Mouse (Mus musculus) MEL (cell line): Measurements from ENCODE around the gene Tmem59l. TPM values are rescaled to one million over a fixed set of nuclear protein-coding genes. Genes with fewer than 3 reads are reported as not detected.

ENCODE experiments used
- DNase-seq: peaks from one replicate; pipeline ENCODE4 v3.0.0; 2011; ENCODE audit warnings: low read depth, low spot score
- H3K27ac ChIP-seq: 2 replicates; pipeline ENCODE4 v1.5.1; 2012; ENCODE audit warnings: low read depth, mild to moderate bottlenecking, control low read depth, low read length, moderate library complexity; ENCODE audit not compliant: control insufficient read depth
- H3K27me3 ChIP-seq, 2 experiments: fragments of 150-350 bp in 1 of 2; sonication (generic) in 1 of 2; 2 replicates each; pipeline ENCODE4 v1.6.1; 2012; ENCODE audit warnings: low read length in 2 of 2, mild to moderate bottlenecking in 2 of 2, improper control_type of control experiment in 1 of 2, moderate library complexity in 1 of 2; ENCODE audit not compliant: insufficient read depth in 2 of 2, control insufficient read depth in 1 of 2
- H3K36me3 ChIP-seq, 2 experiments: 2 replicates each; pipeline ENCODE4 v1.6.1; 2012 to 2014; ENCODE audit warnings: low read length in 2 of 2, improper control_type of control experiment in 1 of 2, inconsistent platforms in 1 of 2, mild to moderate bottlenecking in 1 of 2; ENCODE audit not compliant: insufficient read depth in 2 of 2, control insufficient read depth in 1 of 2
- H3K4me1 ChIP-seq, 2 experiments: fragments of 150-350 bp in 1 of 2; sonication (generic) in 1 of 2; 2 replicates each; pipeline ENCODE4 v1.6.1; 2012; ENCODE audit warnings: low read length in 2 of 2, improper control_type of control experiment in 1 of 2, mild to moderate bottlenecking in 1 of 2; ENCODE audit not compliant: insufficient read depth in 2 of 2, control insufficient read depth in 1 of 2
- H3K4me3 ChIP-seq, 2 experiments: fragments of 150-350 bp in 1 of 2; sonication (generic) in 1 of 2; 2 replicates each; pipeline ENCODE4 v1.5.1; 2012; ENCODE audit warnings: low read depth in 2 of 2, low read length in 2 of 2, mild to moderate bottlenecking in 2 of 2, moderate library complexity in 2 of 2, control low read depth in 1 of 2, improper control_type of control experiment in 1 of 2; ENCODE audit not compliant: control insufficient read depth in 1 of 2, insufficient read depth in 1 of 2
- H3K79me2 ChIP-seq: 2 replicates; pipeline ENCODE4 v1.6.1; 2012; ENCODE audit warnings: mild to moderate bottlenecking, low read length, moderate library complexity; ENCODE audit not compliant: control insufficient read depth, poor library complexity, insufficient read depth
- H3K9ac ChIP-seq: 2 replicates; pipeline ENCODE4 v1.6.1; 2012; ENCODE audit warnings: low read depth, mild to moderate bottlenecking, control low read depth, low read length, moderate library complexity; ENCODE audit not compliant: control insufficient read depth, poor library complexity, severe bottlenecking
- H3K9me3 ChIP-seq: fragments of 150-350 bp; sonication (generic); replicated peaks from 2 replicates; pipeline ENCODE4 v1.6.1; 2012; ENCODE audit warnings: mild to moderate bottlenecking, low read length, improper control_type of control experiment, moderate library complexity; ENCODE audit not compliant: insufficient read depth
- BHLHE40 ChIP-seq: IDR thresholded peaks from 2 replicates; pipeline ENCODE4 v1.6.1; 2012; ENCODE audit warnings: low read depth, mild to moderate bottlenecking, inconsistent platforms, low read length, improper control_type of control experiment, borderline replicate concordance
- CHD1 ChIP-seq: IDR thresholded peaks from 2 replicates; pipeline ENCODE4 v1.6.1; 2012; ENCODE audit warnings: low read depth, mild to moderate bottlenecking, inconsistent platforms, low read length, improper control_type of control experiment
- CTCF ChIP-seq, 3 experiments: IDR thresholded peaks in 2 of 3; conservative IDR thresholded peaks in 1 of 3; 2 replicates each; pipeline ENCODE4 v1.5.1; 2011 to 2012; ENCODE audit warnings: low read length in 3 of 3, low read depth in 2 of 3, mild to moderate bottlenecking in 2 of 3, improper control_type of control experiment in 1 of 3, inconsistent platforms in 1 of 3, mixed read lengths in 1 of 3, moderate library complexity in 1 of 3; ENCODE audit not compliant: control insufficient read depth in 1 of 3, insufficient read depth in 1 of 3, poor library complexity in 1 of 3, severe bottlenecking in 1 of 3
- EP300 ChIP-seq, 2 experiments: IDR thresholded peaks; 2 replicates each; pipeline ENCODE4 v1.6.1; 2011; ENCODE audit warnings: improper control_type of control experiment in 2 of 2, low read length in 2 of 2, low read depth in 1 of 2, mild to moderate bottlenecking in 1 of 2
- ETS1 ChIP-seq: IDR thresholded peaks from 2 replicates; pipeline ENCODE4 v1.6.1; 2012; ENCODE audit warnings: low read depth, mild to moderate bottlenecking, inconsistent platforms, low read length, improper control_type of control experiment, moderate library complexity
- GABPA ChIP-seq: IDR thresholded peaks from 2 replicates; pipeline ENCODE4 v1.6.1; 2012; ENCODE audit warnings: low read depth, mild to moderate bottlenecking, inconsistent platforms, low read length, improper control_type of control experiment, moderate library complexity
- HCFC1 ChIP-seq: IDR thresholded peaks from 2 replicates; pipeline ENCODE4 v1.6.1; 2012; ENCODE audit warnings: low read depth, mild to moderate bottlenecking, inconsistent platforms, low read length, improper control_type of control experiment, moderate library complexity
- KAT2A ChIP-seq: conservative IDR thresholded peaks from 2 replicates; pipeline ENCODE4 v1.6.1; 2012; ENCODE audit warnings: low read depth, low read length, improper control_type of control experiment, inconsistent platforms
- MAFK ChIP-seq: IDR thresholded peaks from 2 replicates; pipeline ENCODE4 v1.6.1; 2011; ENCODE audit warnings: low read depth, mild to moderate bottlenecking, low read length, improper control_type of control experiment, borderline replicate concordance
- MAX ChIP-seq: IDR thresholded peaks from 2 replicates; pipeline ENCODE4 v1.6.1; 2011; ENCODE audit warnings: low read length, improper control_type of control experiment
- MEF2A ChIP-seq: IDR thresholded peaks from 2 replicates; pipeline ENCODE4 v1.6.1; 2014; ENCODE audit warnings: low read depth, mild to moderate bottlenecking, inconsistent platforms, low read length, improper control_type of control experiment; ENCODE audit not compliant: poor library complexity, insufficient replicate concordance, severe bottlenecking; ENCODE audit errors: extremely low read depth
- MYB ChIP-seq: IDR thresholded peaks from 2 replicates; pipeline ENCODE4 v1.6.1; 2011; ENCODE audit warnings: mild to moderate bottlenecking, low read depth, low read length, improper control_type of control experiment
- MYC ChIP-seq: IDR thresholded peaks from 2 replicates; pipeline ENCODE4 v1.6.1; 2011; ENCODE audit warnings: low read depth, mild to moderate bottlenecking, low read length, improper control_type of control experiment, moderate library complexity
- NRF1 ChIP-seq: IDR thresholded peaks from 2 replicates; pipeline ENCODE4 v1.6.1; 2014; ENCODE audit warnings: low read depth, mild to moderate bottlenecking, inconsistent platforms, low read length, improper control_type of control experiment, moderate library complexity; ENCODE audit not compliant: poor library complexity, insufficient read depth, severe bottlenecking
- POLR2AphosphoS2 ChIP-seq: IDR thresholded peaks from 2 replicates; pipeline ENCODE4 v1.6.1; 2011; ENCODE audit warnings: low read length, improper control_type of control experiment
- POLR2AphosphoS5 ChIP-seq: IDR thresholded peaks from 2 replicates; pipeline ENCODE4 v1.6.1; 2012; ENCODE audit warnings: low read depth, borderline replicate concordance, mild to moderate bottlenecking, inconsistent platforms, low read length, moderate library complexity, mixed read lengths
- RCOR1 ChIP-seq: IDR thresholded peaks from 2 replicates; pipeline ENCODE4 v1.6.1; 2012; ENCODE audit warnings: low read depth, mild to moderate bottlenecking, inconsistent platforms, low read length, improper control_type of control experiment
- SMC3 ChIP-seq: IDR thresholded peaks from 2 replicates; pipeline ENCODE4 v1.6.1; 2011; ENCODE audit warnings: low read depth, low read length, improper control_type of control experiment
- TAL1 ChIP-seq: IDR thresholded peaks from 2 replicates; pipeline ENCODE4 v1.6.1; 2012; ENCODE audit warnings: mild to moderate bottlenecking, inconsistent platforms, low read length, moderate library complexity, mixed read lengths
- USF1 ChIP-seq: IDR thresholded peaks from 2 replicates; pipeline ENCODE4 v1.6.1; 2014; ENCODE audit warnings: low read depth, mild to moderate bottlenecking, inconsistent platforms, low read length, improper control_type of control experiment, moderate library complexity
- ZC3H11A ChIP-seq: IDR thresholded peaks from 2 replicates; pipeline ENCODE4 v1.6.1; 2012; ENCODE audit warnings: low read depth, mild to moderate bottlenecking, inconsistent platforms, low read length, improper control_type of control experiment
- polyA plus RNA-seq, 2 experiments: library from polyadenylated mRNA; stranded (reverse) in 1 of 2; unstranded in 1 of 2; fragments of >175 nt in 1 of 2; fragments of >200 nt in 1 of 2; gene quantifications; 2 replicates each; pipeline versions ENCODE4 v1.2.1 to v1.2.4; 2012; ENCODE audit warnings: low replicate concordance in 2 of 2, low read depth in 1 of 2; ENCODE audit not compliant: insufficient read length in 2 of 2, insufficient read depth in 1 of 2, missing spikeins in 1 of 2
- total RNA-seq: library from RNA; depleted of rRNA; stranded (reverse); fragments of 300-350 nt; gene quantifications from 2 replicates; pipeline ENCODE4 v1.2.3, GENCODE M21; 2012

Gene Tmem59l
- total and polyA plus RNA-seq, 3 experiments = not detected

DNA sequence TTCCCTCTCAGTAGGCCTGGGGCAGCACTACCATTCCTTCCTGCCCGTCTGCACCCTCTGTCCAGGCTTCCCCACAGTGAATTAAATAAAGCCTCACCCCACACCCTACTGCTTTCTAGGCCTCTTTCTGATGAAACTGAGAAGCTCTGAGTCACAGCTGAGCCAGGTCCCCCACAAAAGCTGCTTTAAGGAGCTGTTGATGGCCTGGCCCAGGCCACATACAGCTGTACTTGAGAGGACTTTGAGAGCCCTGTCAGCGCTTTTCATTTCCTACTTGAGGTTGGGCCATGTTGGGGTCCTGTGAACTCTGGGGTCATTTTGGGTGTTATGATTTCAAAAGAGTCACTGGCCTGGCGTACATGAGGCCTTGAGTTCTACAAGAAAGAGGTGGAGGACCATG, 48.1 kb upstream of the Tmem59l start:
- Histone ChIP-seq H3K36me3 (peaks cover 0 to under 1% of the 10 kb centered on the region in 2 experiments; a peak in 2 of 4 replicates), H3K9me3 (no peaks in the 10 kb centered on the region), H3K79me2 (peaks cover 12% of the 10 kb centered on the region), H3K27ac (no peak overlapping the region), H3K9ac (no peak overlapping the region), H3K4me1 (peaks cover 0 to 4% of the 10 kb centered on the region in 2 experiments; a peak in 1 of 4 replicates), H3K4me3 (no peak overlapping the region), H3K27me3 (no peaks in the 10 kb centered on the region)
- DNase-seq = no peak
- TF ChIP-seq USF1 (no peak), RCOR1 (no peak)

DNA sequence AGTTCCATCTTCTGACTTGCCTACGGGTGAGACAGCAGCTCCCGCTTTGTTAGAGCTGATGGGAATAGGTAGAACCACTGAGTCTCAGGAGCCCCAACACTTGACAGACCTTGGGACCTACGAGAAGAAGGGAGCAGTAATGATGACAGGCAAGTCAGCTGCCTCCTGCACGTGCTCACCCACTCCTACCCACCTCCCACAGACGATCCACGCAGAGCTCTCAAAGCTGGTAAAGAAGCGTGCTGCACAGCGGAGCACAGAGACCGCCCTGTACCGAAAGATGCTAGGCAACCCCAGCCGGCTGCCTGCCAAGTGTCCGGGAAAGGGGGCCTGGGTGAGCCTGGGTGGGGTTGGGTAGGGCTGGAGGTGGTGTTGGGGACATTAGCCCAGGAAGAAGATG, 47.1 kb upstream of the Tmem59l start:
- no peak overlapping the region for H3K27ac ChIP-seq
- peaks cover 0 to 10% of the 10 kb centered on the region in 2 experiments; a peak in 2 of 4 replicates for H3K36me3 ChIP-seq
- no peak for DNase-seq
- H3K9ac ChIP-seq = no peak overlapping the region
- H3K27me3 ChIP-seq = no peaks in the 10 kb centered on the region
- H3K4me1 ChIP-seq = peaks cover 0 to 13% of the 10 kb centered on the region in 2 experiments; a peak in 2 of 4 replicates
- no peak overlapping the region for H3K4me3 ChIP-seq
- no peaks in the 10 kb centered on the region for H3K9me3 ChIP-seq
- TF ChIP-seq EP300 (IDR thresholded peaks at IDR 0.05; ENCODE audit: low read depth in 1 of 2, low read length in 2 of 2) = no peak
- no peak for TF ChIP-seq CTCF (IDR thresholded peaks at IDR 0.05 in 2 of 3, conservative IDR thresholded peaks at IDR 0.05 in 1 of 3; ENCODE audit: control insufficient read depth in 1 of 3, insufficient read depth in 1 of 3, low read depth in 2 of 3, low read length in 3 of 3, poor library complexity in 1 of 3, severe bottlenecking in 1 of 3)
- no peak for TF ChIP-seq MYB
- no peak for TF ChIP-seq POLR2AphosphoS5
- TF ChIP-seq GABPA = no peak
- no peak for TF ChIP-seq MYC
- TF ChIP-seq ETS1 = no peak
- TF ChIP-seq MAFK = no peak
- TF ChIP-seq KAT2A = no peak
- TF ChIP-seq NRF1 = no peak
- TF ChIP-seq CHD1 = no peak
- no peak for TF ChIP-seq HCFC1
- no peak for TF ChIP-seq TAL1
- TF ChIP-seq BHLHE40 = no peak
- TF ChIP-seq ZC3H11A = no peak
- no peak for TF ChIP-seq POLR2AphosphoS2
- no peak for TF ChIP-seq MAX
- no peak for TF ChIP-seq MEF2A
- TF ChIP-seq SMC3 = no peak
- H3K79me2 ChIP-seq = peaks cover 6% of the 10 kb centered on the region
